11 mouse cellular contexts compared by ENCODE assay signal in the genomic region with DNA sequence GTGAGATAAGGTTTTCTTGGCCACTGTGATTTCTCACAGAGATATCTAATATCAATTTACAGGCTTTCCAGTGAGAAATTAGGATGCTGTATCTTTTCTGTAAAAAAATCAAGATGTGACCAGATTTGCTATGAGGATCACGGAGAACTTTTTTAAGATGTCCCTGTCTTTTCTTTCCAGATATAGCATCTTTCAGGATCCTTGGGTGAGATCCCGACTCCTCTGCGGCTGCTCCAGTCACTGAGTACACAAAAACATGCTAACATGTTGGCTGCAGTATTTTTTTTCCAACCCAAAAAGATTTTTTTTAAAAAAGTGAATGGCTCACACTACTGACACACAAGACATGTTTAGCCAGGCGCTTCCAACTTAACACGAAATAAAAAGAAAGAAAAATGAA. TPM values are rescaled to one million over a fixed set of nuclear protein-coding genes. Genes with fewer than 3 reads are reported as not detected.
DNase-seq lines count a peak whose midpoint lies in the region; ATAC-seq and TF ChIP-seq lines count a peak whose summit lies in the region.
"Had no signal": no experiment of that assay in that cellular context is flagged by ENCODE, and none has a peak within 500 bp of the region (broad histone marks: within the 10 kb centered on the region; RNA-seq: fewer than 3 reads in every experiment).

No protein-coding gene starts in this region.

- H3K4me3 ChIP-seq in layer of hippocampus, adult 2 months = peak overlapping the region; percentile 56
- H3K4me3 ChIP-seq in forebrain, embryonic 10.5 days = peak overlapping the region; percentile 54
- peak overlapping the region; percentile 47; the same call in 1 of the 2 replicates for H3K4me3 ChIP-seq in hindbrain, embryonic 16.5 days (ENCODE audit: low read length)
- H3K4me3 ChIP-seq in stomach, embryonic 14.5 days (ENCODE audit: low read depth, low read length) = no peak overlapping the region
- H3K4me3 ChIP-seq: megakaryocyte, embryonic 14.5 days had no signal

- no peak for TF ChIP-seq CTCF in layer of hippocampus, adult 2 months (conservative IDR thresholded peaks at IDR 0.05)

- peak overlapping the region; percentile 94 for H3K27ac ChIP-seq in layer of hippocampus, adult 2 months
- H3K27ac ChIP-seq in forebrain, embryonic 10.5 days = peak overlapping the region; percentile 89
- H3K27ac ChIP-seq in hindbrain, embryonic 16.5 days (ENCODE audit: low read depth, low read length) = no peak overlapping the region; the same call in 1 of the 2 replicates
- H3K27ac ChIP-seq in stomach, embryonic 14.5 days (ENCODE audit: low read length) = no peak overlapping the region

- 6% methylated on average over 5 of the region's 5 CpGs for WGBS in forebrain, embryonic 10.5 days
- 16% methylated on average over 5 of the region's 5 CpGs for WGBS in hindbrain, embryonic 16.5 days
- 28% methylated on average over 5 of the region's 5 CpGs for WGBS in stomach, embryonic 14.5 days

- H3K9me3 ChIP-seq in forebrain, embryonic 10.5 days = no peaks in the 10 kb centered on the region
- no peaks in the 10 kb centered on the region for H3K9me3 ChIP-seq in hindbrain, embryonic 16.5 days (ENCODE audit: control insufficient read depth, low read length)
- no peaks in the 10 kb centered on the region for H3K9me3 ChIP-seq in stomach, embryonic 14.5 days (ENCODE audit: control insufficient read depth, low read depth, low read length)

- no peak for DNase-seq in layer of hippocampus, adult 2 months (ENCODE audit: low spot score in 2 of 2)
- DNase-seq in layer of hippocampus, adult 11-12 months (ENCODE audit: low spot score) = no peak
- DNase-seq in forebrain, embryonic 10.5 days (ENCODE audit: extremely low spot score, low spot score) = peak; percentile 13
- no peak for DNase-seq in T-cell, adult 2 months (ENCODE audit: low spot score)
- DNase-seq: gastrocnemius, postnatal 14 days had no signal

- H3K4me1 ChIP-seq in forebrain, embryonic 10.5 days = peaks cover 68% of the 10 kb centered on the region
- H3K4me1 ChIP-seq in hindbrain, embryonic 16.5 days (ENCODE audit: control insufficient read depth, insufficient read depth, low read depth, low read length) = peaks cover 14% of the 10 kb centered on the region
- H3K4me1 ChIP-seq in stomach, embryonic 14.5 days (ENCODE audit: control insufficient read depth, insufficient read depth, low read length) = peaks cover 3% of the 10 kb centered on the region; the same call in 1 of the 2 replicates

- peaks cover 100% of the 10 kb centered on the region for H3K27me3 ChIP-seq in forebrain, embryonic 10.5 days (ENCODE audit: poor library complexity, severe bottlenecking)
- H3K27me3 ChIP-seq in hindbrain, embryonic 16.5 days (replicated peaks; ENCODE audit: control insufficient read depth, insufficient read depth, low read length) = peaks cover 14% of the 10 kb centered on the region; the same call in 1 of the 2 replicates
- H3K27me3 ChIP-seq in stomach, embryonic 14.5 days (ENCODE audit: control insufficient read depth, insufficient read depth, low read length) = peaks cover 16% of the 10 kb centered on the region

- H3K36me3 ChIP-seq in forebrain, embryonic 10.5 days (replicated peaks) = no peaks in the 10 kb centered on the region
- H3K36me3 ChIP-seq in hindbrain, embryonic 16.5 days (ENCODE audit: control insufficient read depth, insufficient read depth, low read length) = no peaks in the 10 kb centered on the region
- H3K36me3 ChIP-seq in stomach, embryonic 14.5 days (ENCODE audit: control insufficient read depth, insufficient read depth, low read length) = no peaks in the 10 kb centered on the region

- no peak for ATAC-seq in hindbrain, embryonic 16.5 days
- ATAC-seq in stomach, embryonic 14.5 days (ENCODE audit: insufficient number of reproducible peaks, insufficient read depth, low FRiP score, low read depth) = no peak
- no peak for ATAC-seq in frontal cortex, adult (ENCODE audit: low TSS enrichment)
- no peak for ATAC-seq in megakaryocyte, adult 5-6 weeks (ENCODE audit: poor library complexity, severe bottlenecking)
- ATAC-seq: inflammation-experienced regulatory T-cells, adult 6 months had no signal

- peak overlapping the region; percentile 77 for H3K4me2 ChIP-seq in hindbrain, embryonic 16.5 days (ENCODE audit: low read length)
- H3K4me2 ChIP-seq in stomach, embryonic 14.5 days (replicated peaks; ENCODE audit: low read depth, low read length) = peak overlapping the region; percentile 45

- no peak overlapping the region; the same call in 1 of the 2 replicates for H3K9ac ChIP-seq in hindbrain, embryonic 16.5 days (ENCODE audit: low read depth, low read length)
- no peak overlapping the region for H3K9ac ChIP-seq in stomach, embryonic 14.5 days (replicated peaks; ENCODE audit: low read depth, low read length)

RNA-seq across cellular contexts. Expression of a gene that starts 20.8 kb away (rescaled TPM):
- total RNA-seq in layer of hippocampus, adult 2 months (2021) = 10 to 100 TPM; 89.4 to 98.1 TPM
- polyA plus RNA-seq in forebrain, embryonic 10.5 days (2016; fragmentation: Nextera tagmentation; extraction: Ambion mirVana) = 64.9 and 66.1 TPM in 2 replicates
- 42.9 and 44.3 TPM in 2 replicates for polyA plus RNA-seq in hindbrain, embryonic 16.5 days (2015; fragmentation: Nextera tagmentation; extraction: Ambion mirVana)
- polyA plus RNA-seq in stomach, embryonic 14.5 days (2014; fragmentation: Nextera tagmentation; extraction: Ambion mirVana) = 30.1 and 31.4 TPM in 2 replicates
- total RNA-seq in megakaryocyte, adult 5-6 weeks (2015) = not detected in 2 replicates
- total RNA-seq in megakaryocyte, adult 5-6 weeks (2017) = not detected in 2 replicates
- polyA plus RNA-seq: inflammation-experienced regulatory T-cells, adult 6 months had no signal

Comparison
In these comparisons a context has a peak if more than half of its experiments do, and no peak if none do; other contexts are left out.
1. H3K27ac ChIP-seq: peak in layer of hippocampus, adult 2 months (single experiment) and forebrain, embryonic 10.5 days (single experiment); none in hindbrain, embryonic 16.5 days (single experiment) and stomach, embryonic 14.5 days (single experiment).